Mouse (Mus musculus) forebrain, embryonic 14.5 days (tissue): ENCODE measurements around the gene Rabep2. TPM values are rescaled to one million over a fixed set of nuclear protein-coding genes. Genes with fewer than 3 reads are reported as not detected.
"Not testable (repeated sequence)": the region's sequence is repeated elsewhere in the genome, so short reads cannot be mapped to it uniquely, and the experiment has no call there.

Experiments used
- ATAC-seq: fragments of 200-750 bp; cut with Nextera tagmentation; 2 replicates; pipeline ENCODE4 v1.8.0; 2017; ENCODE audit warnings: mild to moderate bottlenecking, moderate library complexity
- DNase-seq: peaks from one replicate; pipeline ENCODE4 v3.0.0-alpha.2; 2015; ENCODE audit warnings: low spot score
- H3K27ac ChIP-seq: fragments of 300-500 bp; sonication (generic); 2 replicates; pipeline ENCODE4 v1.5.1; 2014; ENCODE audit warnings: low read depth, mild to moderate bottlenecking, control low read depth, low read length, moderate library complexity
- H3K27me3 ChIP-seq: fragments of 300-500 bp; sonication (generic); replicated peaks from 2 replicates; pipeline ENCODE4 v1.6.1; 2014; ENCODE audit warnings: low read length, control low read depth, mixed read lengths; ENCODE audit not compliant: control insufficient read depth, insufficient read depth
- H3K36me3 ChIP-seq: fragments of 300-500 bp; sonication (generic); 2 replicates; pipeline ENCODE4 v1.6.1; 2014; ENCODE audit warnings: low read length, control low read depth; ENCODE audit not compliant: control insufficient read depth, insufficient read depth
- H3K4me1 ChIP-seq: fragments of 300-500 bp; sonication (generic); 2 replicates; pipeline ENCODE4 v1.6.1; 2014; ENCODE audit warnings: antibody characterized with exemption, low read length, control low read depth; ENCODE audit not compliant: control insufficient read depth, insufficient read depth
- H3K4me2 ChIP-seq: fragments of 300-500 bp; sonication (generic); 2 replicates; pipeline ENCODE4 v1.6.1; 2014; ENCODE audit warnings: mild to moderate bottlenecking, control low read depth, low read length
- H3K4me3 ChIP-seq: fragments of 300-500 bp; sonication (generic); 2 replicates; pipeline ENCODE4 v1.5.1; 2014; ENCODE audit warnings: low read depth, low read length, control low read depth
- H3K9ac ChIP-seq: fragments of 300-500 bp; sonication (generic); 2 replicates; pipeline ENCODE4 v1.6.1; 2014; ENCODE audit warnings: mild to moderate bottlenecking, low read length, control low read depth, moderate library complexity
- H3K9me3 ChIP-seq: fragments of 300-500 bp; sonication (generic); replicated peaks from 2 replicates; pipeline ENCODE4 v1.6.1; 2016; ENCODE audit warnings: low read length, control low read depth, mixed read lengths; ENCODE audit not compliant: control insufficient read depth
- WGBS: fragments of 180-500 bp; shearing (Covaris S2); extraction: QIAGEN DNeasy Blood & Tissue Kit; methylation state at CpG from one replicate; pipeline ENCODE4 v1.1.7; 2014; 5-methylcytosine and 5-hydroxymethylcytosine counted together
- polyA plus RNA-seq: library from polyadenylated mRNA; unstranded; fragments of >200 nt; fragmentation: Nextera tagmentation; extraction: Ambion mirVana; gene quantifications from 2 replicates; pipeline ENCODE4 v1.2.1, GENCODE M21; 2014

Gene Rabep2
- polyA plus RNA-seq, 1 experiment from 2014 or later: 15.6 TPM

- not testable (repeated sequence) for ATAC-seq, H3K27ac ChIP-seq, H3K9me3 ChIP-seq, H3K9ac ChIP-seq, H3K4me1 ChIP-seq, DNase-seq, H3K4me3 ChIP-seq, H3K4me2 ChIP-seq, H3K36me3 ChIP-seq, H3K27me3 ChIP-seq
- WGBS: 86% methylated on average over 7 of the region's 8 CpGs
Observed at GRCm38 (mm10) chr7:126402518-126402917, 26.0 kb upstream of the Rabep2 start.

DNA sequence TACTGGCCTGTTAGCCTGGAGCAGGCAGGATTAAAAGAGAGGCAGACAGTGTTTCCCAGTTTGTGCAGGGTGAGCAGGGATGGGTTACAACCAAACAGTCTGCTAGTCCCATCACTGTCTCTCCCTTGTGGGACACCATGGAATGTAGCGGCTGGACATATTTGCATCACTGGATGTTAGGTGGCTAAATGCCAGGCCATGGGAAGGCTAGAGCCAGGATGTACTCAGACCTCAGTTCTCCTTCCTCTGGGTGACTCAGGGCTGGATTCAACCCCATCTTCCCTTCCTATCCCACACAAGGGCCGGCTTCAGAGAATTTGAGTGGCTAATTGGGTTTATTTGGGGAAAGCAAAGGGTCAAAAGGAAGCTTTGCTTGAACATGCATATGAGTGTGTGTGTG is 19.9 kb upstream of the Rabep2 start:
- H3K36me3 ChIP-seq: no peaks in the 10 kb centered on the region
- no peak overlapping the region for H3K4me3 ChIP-seq
- no peak overlapping the region for H3K9ac ChIP-seq
- DNase-seq (no peak), ATAC-seq (no peak)
- H3K4me2 ChIP-seq: no peak overlapping the region
- 86% methylated on average over 2 of the region's 2 CpGs for WGBS
- no peaks in the 10 kb centered on the region for H3K4me1 ChIP-seq
- H3K27ac ChIP-seq: no peak overlapping the region
- H3K27me3 ChIP-seq: no peaks in the 10 kb centered on the region
- H3K9me3 ChIP-seq: no peaks in the 10 kb centered on the region

DNA sequence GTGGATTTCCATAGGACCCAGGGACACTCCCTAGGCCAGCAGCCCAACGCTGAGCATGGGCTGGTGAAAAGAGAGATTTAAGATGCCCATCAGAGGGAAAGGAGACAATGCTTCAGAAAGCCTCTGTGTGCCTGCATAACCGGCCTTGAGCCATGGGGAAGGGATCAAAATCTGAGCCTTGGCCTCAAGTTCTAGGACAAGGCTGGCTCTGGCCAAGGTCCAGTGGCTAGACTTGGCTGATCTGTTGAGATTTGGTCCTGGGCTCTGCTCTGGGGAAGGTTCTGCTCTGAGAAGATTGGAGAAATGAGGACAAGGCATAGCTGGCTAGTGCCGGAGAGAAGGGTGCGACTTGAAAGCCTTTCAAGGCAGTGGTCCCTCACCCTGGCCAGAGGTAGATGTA is 17.5 kb upstream of the Rabep2 start:
- Histone ChIP-seq H3K27ac (no peak overlapping the region), H3K27me3 (no peaks in the 10 kb centered on the region), H3K4me2 (no peak overlapping the region), H3K9me3 (no peaks in the 10 kb centered on the region), H3K4me1 (no peaks in the 10 kb centered on the region), H3K9ac (no peak overlapping the region), H3K4me3 (no peak overlapping the region), H3K36me3 (no peaks in the 10 kb centered on the region)
- ATAC-seq (no peak), DNase-seq (no peak)
- WGBS: 88% methylated on average over 4 of the region's 4 CpGs

- 92% methylated on average over 6 of the region's 6 CpGs for WGBS
- Histone ChIP-seq H3K36me3 (no peaks in the 10 kb centered on the region), H3K27ac (no peak within 1 kb of the TSS), H3K4me2 (no peak within 1 kb of the TSS), H3K4me1 (no peaks in the 10 kb centered on the region), H3K27me3 (no peaks in the 10 kb centered on the region), H3K4me3 (no peak within 1 kb of the TSS), H3K9me3 (no peaks in the 10 kb centered on the region), H3K9ac (no peak within 1 kb of the TSS)
- ATAC-seq (no peak), DNase-seq (no peak)
Observed at GRCm38 (mm10) chr7:126414725-126415124, 13.8 kb upstream of the Rabep2 start, which contains the start of gene Cd19. TSS of gene Cd19 (minus strand) at chr7:126414889.

DNA sequence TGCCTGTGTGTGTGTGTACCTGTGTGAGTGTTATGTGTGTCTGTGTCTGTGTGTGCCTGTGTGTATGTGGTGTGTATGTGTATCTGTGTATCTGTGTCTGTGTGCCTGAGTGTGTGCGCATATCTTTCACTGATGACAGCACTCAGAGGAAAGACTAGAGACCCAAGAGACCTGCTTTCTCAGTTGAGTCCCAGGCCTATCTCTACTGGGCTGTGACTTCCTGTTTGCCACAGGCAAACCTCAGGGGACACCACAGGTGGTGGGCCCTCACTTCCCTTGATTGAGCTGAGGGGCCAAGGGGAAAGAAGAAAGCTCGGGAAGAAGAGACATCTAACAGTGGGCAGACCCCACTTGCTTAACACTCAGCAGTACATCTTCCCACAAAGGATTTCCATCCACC is 11.9 kb upstream of the Rabep2 start:
- no peak for DNase-seq
- WGBS: 41% methylated on average over 2 of the region's 2 CpGs

GRCm38 (mm10) chr7:126417045-126417444 is 11.5 kb upstream of the Rabep2 start:
- DNase-seq (no peak), ATAC-seq (no peak)
- Histone ChIP-seq H3K4me1 (no peaks in the 10 kb centered on the region), H3K9ac (no peak overlapping the region), H3K4me3 (no peak overlapping the region), H3K9me3 (no peaks in the 10 kb centered on the region), H3K27ac (no peak overlapping the region), H3K27me3 (no peaks in the 10 kb centered on the region), H3K4me2 (no peak overlapping the region), H3K36me3 (no peaks in the 10 kb centered on the region)
- WGBS: 5% methylated on average over 8 of the region's 8 CpGs

More for the DNA sequence above, 11.9 kb upstream of the Rabep2 start:
- Histone ChIP-seq H3K9me3 (no peaks in the 10 kb centered on the region), H3K27ac (no peak overlapping the region), H3K4me3 (no peak overlapping the region), H3K4me1 (no peaks in the 10 kb centered on the region), H3K27me3 (no peaks in the 10 kb centered on the region), H3K36me3 (no peaks in the 10 kb centered on the region), H3K4me2 (no peak overlapping the region), H3K9ac (no peak overlapping the region)
- ATAC-seq: no peak

DNA sequence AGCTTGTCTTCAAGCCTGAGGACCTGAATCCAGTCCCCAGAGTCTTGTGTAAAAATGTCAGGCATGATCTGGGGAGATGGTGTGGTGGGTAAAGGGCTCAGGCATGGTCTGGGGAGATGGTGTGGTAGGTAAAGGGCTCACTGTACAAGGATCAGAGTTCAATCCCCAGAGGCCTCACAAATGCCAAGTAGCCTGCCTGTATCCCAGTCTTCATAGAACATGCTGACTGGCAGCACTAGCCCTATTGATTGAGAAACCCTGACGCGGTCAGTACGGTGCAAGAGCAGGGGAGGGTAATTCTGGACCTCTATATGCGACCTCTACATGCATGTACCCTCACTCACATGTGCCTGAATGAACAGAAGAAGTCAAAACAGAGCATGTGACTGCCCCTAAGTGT is 11.0 kb upstream of the Rabep2 start:
- Histone ChIP-seq H3K4me1 (no peaks in the 10 kb centered on the region), H3K27ac (no peak overlapping the region), H3K9ac (no peak overlapping the region), H3K36me3 (no peaks in the 10 kb centered on the region), H3K4me2 (no peak overlapping the region), H3K9me3 (no peaks in the 10 kb centered on the region), H3K27me3 (no peaks in the 10 kb centered on the region), H3K4me3 (no peak overlapping the region)
- no peak for DNase-seq
- ATAC-seq: no peak
- 59% methylated on average over 4 of the region's 4 CpGs for WGBS

- DNase-seq (no peak), ATAC-seq (no peak)
- no peaks in the 10 kb centered on the region for H3K27me3 ChIP-seq
- no peak overlapping the region for H3K9ac ChIP-seq
- H3K4me2 ChIP-seq: no peak overlapping the region
- H3K36me3 ChIP-seq: no peaks in the 10 kb centered on the region
- H3K27ac ChIP-seq: no peak overlapping the region
- 62% methylated on average over 3 of the region's 3 CpGs for WGBS
- H3K9me3 ChIP-seq: no peaks in the 10 kb centered on the region
- H3K4me1 ChIP-seq: no peaks in the 10 kb centered on the region
- H3K4me3 ChIP-seq: no peak overlapping the region
Observed at GRCm38 (mm10) chr7:126418496-126418895, 10.1 kb upstream of the Rabep2 start.

DNA sequence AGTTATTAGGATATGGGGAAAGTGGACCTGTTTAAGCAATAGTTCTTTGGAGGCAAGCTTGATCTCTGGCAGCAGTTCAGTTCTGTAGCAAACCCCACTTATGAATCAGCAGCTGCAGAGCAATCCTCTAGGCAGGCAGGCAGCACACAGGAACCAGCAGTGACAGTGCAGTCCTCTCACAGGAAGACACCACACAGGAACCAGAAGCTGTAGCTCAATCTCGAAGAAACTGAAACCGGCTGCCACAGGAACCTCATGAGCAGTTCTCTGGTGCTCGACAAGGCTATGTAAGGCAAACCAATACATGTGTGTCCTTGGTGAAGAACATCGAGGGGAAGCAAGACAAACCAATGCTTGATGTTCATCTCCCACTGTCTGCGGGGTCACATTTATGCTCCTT is 6.8 kb upstream of the Rabep2 start:
- Histone ChIP-seq H3K9me3 (no peaks in the 10 kb centered on the region), H3K9ac (no peak overlapping the region), H3K36me3 (no peaks in the 10 kb centered on the region), H3K4me2 (no peak overlapping the region), H3K4me1 (no peaks in the 10 kb centered on the region), H3K27me3 (no peaks in the 10 kb centered on the region), H3K4me3 (no peak overlapping the region), H3K27ac (no peak overlapping the region)
- DNase-seq (no peak), ATAC-seq (no peak)
- WGBS: 98% methylated on average over 5 of the region's 5 CpGs
